Mouse (Mus musculus): ENCODE data around the gene Calml3.
"Not testable (repeated sequence)": the region's sequence is repeated elsewhere in the genome, so short reads cannot be mapped to it uniquely, and the experiment has no call there.

Gene Calml3

DNA sequence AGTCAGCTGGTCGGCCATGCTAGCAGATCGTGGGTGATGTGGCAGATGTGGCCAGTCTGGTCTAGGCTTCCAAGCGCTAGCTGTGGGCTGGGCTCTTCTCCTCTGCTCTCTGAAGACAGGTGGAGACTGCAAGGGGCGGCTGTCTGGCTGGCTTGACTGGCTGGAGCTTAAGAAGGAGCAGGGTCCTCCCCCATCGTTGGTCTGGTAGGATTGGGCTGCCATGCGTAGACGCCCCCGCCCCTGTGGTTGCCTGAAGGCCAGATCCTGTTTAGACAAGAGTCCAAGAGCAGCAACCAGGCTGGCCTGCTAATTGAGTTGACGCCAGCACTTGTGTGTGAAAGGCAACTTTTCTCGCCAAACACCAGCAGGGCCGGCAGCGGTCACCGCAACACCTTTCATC is at the start of gene Calml3:
Gene Calml3, minus strand, starts transcription at position 131 of the 400 bp plus-strand sequence.
- DNase-seq (ENCODE audit: low read depth, low spot score) = no peak

DNA sequence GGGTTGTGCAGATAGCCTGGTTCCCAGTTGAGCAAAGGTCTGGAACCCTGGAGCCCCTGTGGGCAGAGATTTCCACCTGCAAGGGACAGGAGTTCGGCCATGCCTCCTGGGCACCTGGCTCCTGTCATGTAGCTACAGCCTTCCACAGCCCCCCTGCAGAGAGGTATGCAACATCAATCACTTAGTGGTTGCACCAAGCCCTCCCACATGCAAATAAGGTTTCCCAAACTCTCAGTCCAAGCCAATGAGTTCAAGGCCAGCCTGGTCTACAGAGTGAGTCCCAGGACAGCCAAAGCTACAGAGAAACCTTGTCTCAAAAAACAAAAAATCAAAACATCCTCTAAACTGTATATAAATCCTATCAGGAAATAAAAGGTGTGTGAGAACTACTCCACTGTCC is 46.2 kb upstream of the Calml3 start:
- DNase-seq (ENCODE audit: low read depth, low spot score) = no peak

DNA sequence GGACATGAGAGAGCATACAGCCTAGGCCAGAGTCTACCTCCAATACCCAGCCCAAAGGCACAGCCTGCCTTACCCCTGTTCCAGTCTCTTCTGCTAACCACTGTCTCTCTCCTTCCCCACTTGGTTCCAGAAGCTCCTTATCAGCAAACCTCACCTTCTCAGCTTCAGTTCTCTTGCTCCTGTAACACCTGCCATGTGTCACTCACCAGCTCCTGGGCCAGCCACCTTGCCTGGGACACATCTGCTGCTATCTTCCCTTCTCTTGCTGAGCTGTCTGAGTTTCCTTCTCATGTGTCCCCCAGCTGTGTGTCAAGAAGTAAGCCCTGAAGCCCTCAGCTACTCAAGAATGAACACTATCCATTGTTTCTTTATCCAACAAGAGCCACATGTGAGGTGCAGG is 36.5 kb upstream of the Calml3 start:
- not testable (repeated sequence) for DNase-seq (ENCODE audit: low read depth, low spot score)

DNA sequence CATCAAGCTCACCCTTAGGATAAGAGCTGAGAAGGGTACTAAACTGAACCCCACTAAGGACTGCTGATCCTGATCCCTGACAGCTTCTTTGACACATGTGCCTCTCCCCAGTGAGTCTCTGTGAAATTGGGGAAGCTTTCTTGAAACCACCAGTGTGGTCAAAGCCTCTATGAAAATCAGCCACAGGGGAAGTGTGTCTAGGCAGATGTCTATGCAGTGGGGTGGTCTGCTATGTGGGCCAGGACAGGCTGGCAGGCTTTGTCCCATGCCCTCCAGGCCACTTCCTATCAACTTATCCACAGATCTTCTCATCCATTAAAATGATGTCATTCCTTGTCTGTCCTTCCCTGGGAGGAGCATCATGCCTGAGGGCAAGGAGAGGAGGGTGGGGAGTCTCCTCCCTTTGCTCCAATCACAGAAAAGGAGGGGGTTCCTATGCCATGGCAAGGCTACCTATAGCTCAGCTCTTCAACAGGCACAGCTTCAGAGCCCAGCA is 33.2 kb upstream of the Calml3 start, which contains the start of gene Calm4:
Gene Calm4, plus strand, starts transcription at position 446 of the 496 bp plus-strand sequence.
- DNase-seq (ENCODE audit: low read depth, low spot score) = not testable (repeated sequence)

DNA sequence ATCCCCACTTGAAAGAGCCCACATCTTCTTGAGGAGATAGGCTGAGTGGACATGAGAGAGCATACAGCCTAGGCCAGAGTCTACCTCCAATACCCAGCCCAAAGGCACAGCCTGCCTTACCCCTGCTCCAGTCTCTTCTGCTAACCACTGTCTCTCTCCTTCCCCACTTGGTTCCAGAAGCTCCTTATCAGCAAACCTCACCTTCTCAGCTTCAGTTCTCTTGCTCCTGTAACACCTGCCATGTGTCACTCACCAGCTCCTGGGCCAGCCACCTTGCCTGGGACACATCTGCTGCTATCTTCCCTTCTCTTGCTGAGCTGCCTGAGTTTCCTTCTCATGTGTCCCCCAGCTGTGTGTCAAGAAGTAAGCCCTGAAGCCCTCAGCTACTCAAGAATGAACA is 29.5 kb upstream of the Calml3 start:
- not testable (repeated sequence) for DNase-seq (ENCODE audit: low read depth, low spot score)

DNA sequence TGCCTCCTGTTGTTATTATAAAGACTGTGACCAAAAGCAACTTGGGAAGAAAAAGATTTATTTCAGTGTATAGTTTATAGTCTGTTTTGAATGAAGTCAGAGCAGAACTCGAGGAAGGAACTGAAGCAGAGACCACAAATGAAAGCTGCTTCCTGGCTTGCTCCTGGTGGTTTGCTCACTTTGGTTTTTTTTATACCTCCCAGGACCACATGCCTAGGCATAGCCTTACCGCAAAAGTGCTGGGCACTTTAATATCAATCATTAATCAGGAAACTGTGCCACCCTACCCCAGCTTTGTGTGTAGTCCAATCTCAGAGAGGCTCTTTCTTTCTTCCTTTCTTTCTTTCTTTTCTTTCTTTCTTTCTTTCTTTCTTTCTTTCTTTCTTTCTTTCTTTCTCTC is 28.3 kb upstream of the Calml3 start:
- DNase-seq (ENCODE audit: low read depth, low spot score) = no peak

DNA sequence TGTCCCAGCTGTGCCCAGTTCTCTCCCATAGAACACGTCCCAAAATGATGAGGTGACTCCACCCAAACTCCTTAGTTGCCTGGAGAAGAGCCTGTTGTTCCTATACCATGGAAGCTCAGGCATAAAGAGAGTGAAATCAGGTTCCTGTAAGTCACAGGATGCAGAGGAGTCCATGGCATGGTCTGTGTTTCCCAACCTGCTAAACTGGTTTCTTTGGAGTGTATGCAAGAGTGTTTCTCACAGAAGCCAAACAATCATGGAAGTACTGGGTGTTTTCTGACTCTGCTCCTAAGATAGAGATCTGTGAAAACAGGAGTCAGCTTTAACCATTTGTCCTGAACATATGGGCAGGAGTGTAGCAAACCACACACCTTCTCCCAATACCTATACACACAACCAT is 27.9 kb upstream of the Calml3 start:
- no peak for DNase-seq (ENCODE audit: low read depth, low spot score)

DNA sequence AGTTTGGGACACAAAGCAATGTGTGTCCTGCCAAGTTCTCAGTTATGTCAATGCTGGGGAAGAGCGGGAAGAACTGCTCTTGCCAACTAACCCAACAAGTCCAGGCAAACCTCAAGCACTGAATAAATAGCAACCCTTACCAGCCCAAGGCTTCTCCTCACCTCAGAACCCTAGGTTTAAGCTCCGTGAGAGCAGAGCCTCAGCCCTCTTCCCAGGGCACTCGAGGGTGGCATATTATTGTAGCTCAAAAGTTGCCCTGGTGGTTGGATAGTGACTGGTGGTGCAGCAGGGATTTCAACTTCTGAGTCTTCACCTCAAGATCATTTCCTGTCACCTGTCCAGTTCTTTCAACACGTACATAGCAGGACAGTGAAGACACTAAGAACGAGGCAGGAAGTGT is 27.4 kb upstream of the Calml3 start:
- DNase-seq (ENCODE audit: low read depth, low spot score) = no peak

DNA sequence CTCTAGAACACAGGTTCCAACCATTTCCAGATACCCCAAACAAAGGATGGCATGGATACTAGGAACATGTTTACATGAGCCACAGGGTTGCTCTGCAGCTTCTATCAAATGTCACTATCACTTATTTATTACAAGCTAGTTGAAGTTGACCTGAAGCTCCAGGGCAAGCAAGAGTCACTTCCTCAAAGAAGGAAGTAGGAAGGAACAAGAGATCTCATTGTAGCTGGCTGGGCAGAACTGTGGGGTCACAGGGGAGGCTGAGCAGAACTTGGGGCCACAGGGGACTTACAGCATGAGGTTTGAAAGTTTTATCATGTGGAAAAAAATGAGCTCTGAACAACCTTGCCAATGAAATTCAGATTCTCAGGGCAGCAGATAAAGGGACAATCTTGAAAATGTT is 21.6 kb upstream of the Calml3 start:
- DNase-seq (ENCODE audit: low read depth, low spot score) = no peak

DNA sequence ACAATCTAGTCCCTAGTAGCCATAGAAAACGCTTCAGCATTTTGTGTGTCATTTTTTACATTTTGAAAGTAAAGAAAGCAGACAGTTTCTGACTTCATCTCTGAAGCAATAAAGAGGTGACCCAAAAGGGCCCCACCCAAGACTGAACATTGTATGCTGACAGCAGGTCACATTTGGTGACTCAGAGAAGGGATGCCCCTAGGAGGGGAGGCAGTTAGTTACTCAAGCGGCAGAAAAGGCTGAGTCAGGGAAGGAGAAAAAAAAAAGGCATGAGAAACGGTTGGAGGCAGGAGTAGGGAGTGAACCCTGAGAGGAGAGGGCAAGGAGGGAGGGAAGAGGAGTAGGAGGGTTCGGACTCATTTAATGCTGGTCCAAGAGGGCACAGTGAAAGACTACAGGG is 18.0 kb upstream of the Calml3 start:
- no peak for DNase-seq (ENCODE audit: low read depth, low spot score)

DNA sequence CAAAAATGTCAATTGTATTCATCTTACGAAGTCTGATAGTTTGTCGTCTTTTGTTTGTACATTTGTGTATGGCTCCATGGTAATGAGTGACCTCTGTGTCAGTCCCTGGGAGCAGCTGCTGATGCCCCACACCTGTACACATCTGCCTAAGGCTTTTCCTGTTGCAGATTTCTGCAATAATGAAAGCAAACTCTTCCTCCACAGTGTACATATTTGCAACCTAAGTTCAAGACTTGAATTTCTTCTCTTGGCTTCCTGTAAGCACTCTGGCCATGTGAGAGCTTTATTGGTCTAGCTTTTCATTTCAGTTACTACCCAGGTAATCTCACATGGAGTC is 14.6 kb upstream of the Calml3 start:
- no peak for DNase-seq (ENCODE audit: low read depth, low spot score)

DNA sequence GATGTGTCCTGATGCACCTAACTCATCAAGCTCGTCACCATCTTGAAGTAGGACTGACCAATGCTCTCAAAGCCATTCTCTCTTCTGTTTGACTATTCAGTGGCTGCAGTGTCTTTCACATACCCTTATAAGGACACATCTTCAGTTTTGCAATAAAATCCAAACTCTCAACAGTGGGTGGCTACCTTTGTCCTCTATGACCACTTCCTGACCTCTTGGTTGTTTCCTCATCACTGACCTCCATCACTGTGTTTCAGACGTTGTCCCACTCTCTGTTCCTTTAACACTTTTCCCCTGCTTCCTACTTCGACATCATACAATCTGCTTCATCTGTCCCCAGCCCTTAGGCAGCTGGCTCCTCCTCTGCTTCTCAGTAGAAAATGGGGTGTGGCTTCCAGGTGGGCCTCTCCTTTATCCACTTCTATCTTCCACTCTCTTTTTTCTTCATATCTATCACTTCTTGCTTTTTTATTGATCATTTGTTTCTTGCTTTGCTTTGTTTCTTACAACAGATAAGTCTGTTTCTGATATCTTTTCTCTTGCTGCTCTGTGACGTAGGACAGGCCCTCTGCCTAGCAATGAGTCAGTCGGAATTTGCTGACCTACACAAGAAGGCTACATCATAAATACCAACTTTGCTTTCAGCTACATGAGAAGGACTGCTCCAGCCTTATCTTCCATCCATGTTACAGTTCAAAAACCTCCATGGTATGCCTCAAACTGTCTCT is 14.1 kb upstream of the Calml3 start:
- no peak for DNase-seq (ENCODE audit: low read depth, low spot score)

DNA sequence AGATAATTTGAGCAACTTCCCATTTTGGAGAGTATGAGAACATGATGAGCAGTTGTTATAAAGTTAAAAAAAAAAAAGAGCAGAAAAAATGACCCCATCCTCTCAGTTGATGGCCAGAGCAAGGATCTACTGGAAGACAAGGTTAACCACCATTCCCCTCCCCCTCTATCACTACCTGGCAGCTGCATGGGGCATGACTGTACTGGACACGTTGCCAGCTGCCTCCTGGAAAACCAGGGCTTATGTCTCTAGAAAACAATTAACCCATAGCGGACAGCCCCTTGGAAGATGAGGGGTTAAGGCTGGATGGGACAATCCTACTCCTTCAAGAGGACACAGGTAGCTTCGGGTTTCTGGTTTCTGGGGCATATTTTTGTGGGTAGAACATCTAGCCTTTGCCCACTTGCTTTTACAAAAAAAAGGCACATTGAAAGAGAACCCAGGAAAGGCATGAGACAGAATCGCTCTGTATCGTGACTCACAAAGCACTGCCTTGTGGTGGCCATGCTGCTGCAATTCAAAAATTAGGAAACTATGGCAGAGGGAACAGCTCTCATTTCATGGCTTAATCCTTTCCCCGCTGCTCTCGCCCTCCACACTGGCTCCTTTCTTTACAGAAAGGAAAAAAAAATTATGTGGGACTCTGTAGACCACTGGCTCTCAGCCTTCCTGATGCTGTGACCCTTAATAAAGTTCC is 3.2 kb upstream of the Calml3 start:
- no peak for DNase-seq (ENCODE audit: low read depth, low spot score)

DNA sequence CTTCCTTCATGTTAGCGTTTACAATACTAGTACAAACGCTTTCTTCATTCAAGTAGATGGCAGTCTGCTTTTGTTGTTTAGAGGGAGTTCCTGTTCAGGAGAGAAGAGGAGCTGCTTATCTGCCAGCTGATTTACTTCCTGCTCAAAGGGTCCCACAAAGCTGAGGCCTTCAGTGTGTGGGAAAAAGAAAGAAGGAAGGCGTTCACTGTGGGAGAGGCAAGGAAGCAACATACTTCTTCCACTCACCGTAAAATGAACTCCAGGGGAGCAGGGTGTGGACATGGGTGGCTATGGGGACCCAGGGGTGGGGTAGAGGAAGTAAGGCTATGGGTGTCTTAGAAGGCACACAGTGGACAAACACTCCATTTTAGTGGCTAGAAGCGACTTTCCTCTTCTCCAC is 1.5 kb upstream of the Calml3 start:
- no peak for DNase-seq (ENCODE audit: low read depth, low spot score)

DNA sequence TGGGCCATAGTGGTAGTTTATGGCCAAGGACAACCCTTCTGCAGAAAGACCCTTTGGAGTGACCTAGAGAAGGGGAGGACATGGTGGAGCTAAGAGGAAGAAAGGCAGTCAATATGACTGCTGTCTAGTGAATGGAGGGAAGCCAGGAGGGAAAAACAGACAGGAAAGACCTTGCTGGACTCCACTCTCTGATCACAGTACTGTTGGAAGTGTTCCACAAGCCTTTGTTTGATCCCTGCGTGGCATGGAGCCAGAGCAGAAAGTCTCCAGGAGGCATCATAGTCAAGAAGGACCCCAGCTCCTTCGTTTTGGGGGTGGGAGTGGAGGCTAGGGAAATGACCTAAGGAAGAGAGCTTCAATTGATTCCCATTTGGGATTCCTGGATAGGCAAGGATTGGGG is 1.0 kb upstream of the Calml3 start:
- DNase-seq (ENCODE audit: low read depth, low spot score) = no peak

DNA sequence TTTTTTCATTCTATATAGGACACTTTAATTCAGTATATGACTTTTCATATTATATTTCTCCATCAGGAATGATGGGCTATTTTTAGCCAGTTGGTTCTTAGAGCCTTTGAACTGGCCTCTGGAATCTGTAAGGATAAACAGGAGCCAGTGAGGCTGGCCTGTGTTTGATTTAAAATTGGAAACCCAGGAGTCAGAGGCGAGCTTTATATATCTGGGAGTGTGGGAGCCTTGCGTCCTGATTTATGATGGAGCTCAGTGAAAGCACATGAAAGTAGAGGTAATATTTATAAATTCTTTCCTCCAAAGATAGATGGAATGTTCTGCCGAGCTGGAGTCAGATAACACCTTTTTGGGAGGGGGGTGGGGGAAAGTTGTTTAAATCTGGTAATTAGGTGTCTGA is 4.7 kb downstream of the Calml3 start:
- DNase-seq (ENCODE audit: low read depth, low spot score) = no peak

DNA sequence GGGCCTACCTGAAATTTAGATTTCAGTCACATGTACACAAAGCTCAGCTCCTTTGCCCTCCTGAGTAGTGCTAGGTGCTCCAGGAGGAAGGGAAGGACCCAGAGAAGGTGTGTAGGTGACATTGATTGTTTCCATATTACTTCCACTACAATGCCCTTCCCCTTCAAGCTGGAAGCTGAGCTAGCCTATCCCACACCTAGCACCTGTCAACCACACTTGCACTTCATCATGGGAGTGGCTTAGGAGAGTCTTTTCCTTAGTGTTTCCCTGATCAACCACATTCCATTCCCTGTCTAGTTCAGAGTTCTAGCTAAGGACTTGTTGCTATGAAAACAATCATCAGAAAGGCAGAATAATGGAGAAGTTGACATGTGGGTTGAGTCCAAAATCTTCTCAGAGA is 5.4 kb downstream of the Calml3 start:
- no peak for DNase-seq (ENCODE audit: low read depth, low spot score)

DNA sequence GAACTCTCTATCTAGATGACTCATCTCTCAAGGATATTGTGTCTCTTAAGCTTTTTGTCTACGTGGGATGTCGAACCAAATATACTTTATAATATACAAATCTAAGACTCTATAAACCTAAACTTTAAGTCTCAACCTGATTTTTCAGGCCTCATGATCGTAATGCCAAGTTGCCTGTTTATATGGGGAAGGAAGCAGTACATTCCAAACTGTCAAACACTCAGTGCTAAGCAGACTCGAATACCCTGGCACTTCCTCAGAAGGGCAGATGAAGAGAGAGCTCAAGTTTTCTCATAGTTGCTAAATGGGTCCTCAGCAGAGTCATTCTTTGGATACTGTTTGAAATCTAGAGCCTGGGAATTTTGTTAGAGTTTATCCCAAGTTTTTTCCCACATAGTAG is 7.5 kb downstream of the Calml3 start:
- no peak for DNase-seq (ENCODE audit: low read depth, low spot score)

DNA sequence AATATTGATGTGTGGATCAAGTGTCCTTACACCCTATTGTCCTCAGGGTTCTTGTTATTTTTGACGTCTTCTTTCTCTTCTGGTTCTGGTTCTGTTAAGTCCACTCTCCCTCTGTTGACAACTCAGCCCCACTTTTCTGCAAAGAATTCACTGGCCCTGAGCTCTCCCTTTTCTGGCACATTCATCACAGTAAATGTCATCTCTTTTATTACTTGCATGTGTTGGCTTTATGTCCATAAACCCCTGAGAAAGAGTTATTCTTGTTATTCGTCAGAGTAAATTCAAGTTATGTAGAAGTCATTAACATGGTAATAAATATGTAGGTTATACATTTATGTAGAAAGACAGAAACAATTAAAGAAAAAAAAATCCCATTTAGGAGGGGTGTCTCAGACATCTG is 14.6 kb downstream of the Calml3 start:
- no peak for DNase-seq (ENCODE audit: low read depth, low spot score)

DNA sequence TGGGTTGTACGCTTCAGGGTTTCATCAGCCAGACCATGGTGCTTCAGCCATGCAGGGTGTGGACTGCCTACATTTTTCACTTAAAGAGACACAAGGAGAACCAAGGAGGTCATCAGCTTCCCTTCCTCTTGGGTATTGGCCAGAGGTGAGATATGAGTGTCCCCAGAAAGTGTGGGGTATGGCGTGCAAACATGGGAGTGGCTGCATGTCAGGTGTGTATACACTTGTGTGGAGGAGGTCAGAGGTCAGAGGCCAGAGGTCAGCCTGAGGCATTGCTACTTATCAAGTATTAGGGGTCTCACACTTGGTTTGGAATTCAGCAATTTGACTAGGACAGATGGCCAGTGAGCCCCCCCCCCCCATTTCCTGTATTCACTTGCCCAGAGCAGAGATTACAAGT is 15.5 kb downstream of the Calml3 start:
- DNase-seq (ENCODE audit: low read depth, low spot score) = no peak

DNA sequence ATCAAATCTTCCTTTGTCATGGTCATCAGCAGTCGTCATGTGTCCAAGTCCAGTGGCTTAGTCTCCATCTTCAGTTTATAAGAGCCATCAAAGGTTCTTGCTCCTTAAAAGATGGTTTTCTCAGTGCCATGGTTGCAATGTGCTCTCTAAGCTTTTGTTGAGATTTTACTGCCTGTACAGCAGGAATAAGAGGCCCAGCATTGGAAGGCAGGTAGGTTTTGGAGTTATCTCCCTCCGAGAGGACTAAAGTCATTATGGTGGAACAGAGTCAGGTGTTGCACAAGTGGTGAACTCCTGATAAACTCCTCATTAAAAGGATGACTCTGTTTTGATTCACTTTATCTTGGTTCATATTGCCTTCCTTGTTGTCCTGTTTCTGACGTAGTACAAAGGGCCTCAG is 16.5 kb downstream of the Calml3 start:
- DNase-seq (ENCODE audit: low read depth, low spot score) = no peak

DNA sequence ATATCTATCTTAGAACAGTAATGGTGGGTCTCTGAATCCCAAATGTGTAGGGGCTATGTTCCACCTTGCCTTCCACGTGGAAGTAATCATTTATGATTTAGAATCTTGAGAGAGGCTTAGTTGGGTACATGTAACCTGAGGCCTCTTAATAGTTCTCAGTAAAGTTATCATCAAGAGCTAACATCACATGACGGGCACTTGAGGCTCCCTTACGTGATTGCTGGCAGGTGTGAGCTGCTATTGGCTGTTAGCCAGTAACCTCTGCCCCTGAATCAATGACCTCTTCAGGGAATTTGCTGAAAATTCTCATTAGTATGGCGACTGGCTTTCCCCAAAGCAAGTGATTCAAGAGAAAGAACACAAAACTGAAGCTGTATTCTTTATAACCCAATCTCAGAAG is 17.0 kb downstream of the Calml3 start:
- no peak for DNase-seq (ENCODE audit: low read depth, low spot score)

DNA sequence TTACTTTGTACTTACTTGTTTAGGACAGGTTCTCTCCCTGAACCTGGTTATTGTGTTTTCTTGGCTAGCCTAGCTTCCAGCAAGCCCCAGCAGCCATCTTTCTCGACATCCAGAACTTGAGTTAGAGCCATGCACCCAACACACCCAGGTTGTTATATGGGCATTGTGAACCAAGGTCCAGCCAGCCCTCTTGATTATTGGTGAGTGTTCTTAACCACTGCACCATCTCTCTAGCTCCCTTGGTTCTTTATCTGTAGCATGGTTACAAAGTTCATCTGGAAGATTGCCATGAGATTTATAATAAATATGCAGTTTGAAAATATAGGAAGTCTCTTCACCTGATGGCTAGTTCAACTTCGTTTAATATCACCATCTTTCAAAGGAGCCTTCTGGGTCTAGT is 20.5 kb downstream of the Calml3 start:
- DNase-seq (ENCODE audit: low read depth, low spot score) = no peak

All from A20 (cell line).